Mouse (Mus musculus): ENCODE results near the gene Gm44.
"Not testable (repeated sequence)": the region's sequence is repeated elsewhere in the genome, so short reads cannot be mapped to it uniquely, and the experiment has no call there.

The Gm44 gene

DNA sequence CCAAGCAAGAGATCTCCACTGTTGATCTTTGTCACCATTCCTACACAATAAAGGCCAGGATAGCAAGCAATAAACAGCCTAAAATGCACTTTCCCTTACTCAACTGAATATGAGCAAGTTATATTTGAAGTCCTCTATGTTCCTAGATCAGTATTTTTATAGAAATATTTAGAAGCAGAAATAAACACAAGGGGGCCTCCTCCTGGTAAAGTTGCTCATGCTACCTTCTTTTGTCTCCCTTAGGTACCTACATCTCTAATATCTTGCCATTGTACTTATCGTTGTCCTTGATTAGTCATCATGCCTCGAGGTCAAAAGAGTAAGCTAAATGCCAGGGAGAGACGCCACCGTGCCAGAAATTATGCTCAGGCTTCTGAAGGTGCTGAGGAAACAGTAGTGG lies at the start of gene Gm44:
Gm44 (plus strand) TSS at position 301 of the 400 bp plus-strand sequence.
- DNase-seq (ENCODE audit: extremely low spot score) = no peak

DNA sequence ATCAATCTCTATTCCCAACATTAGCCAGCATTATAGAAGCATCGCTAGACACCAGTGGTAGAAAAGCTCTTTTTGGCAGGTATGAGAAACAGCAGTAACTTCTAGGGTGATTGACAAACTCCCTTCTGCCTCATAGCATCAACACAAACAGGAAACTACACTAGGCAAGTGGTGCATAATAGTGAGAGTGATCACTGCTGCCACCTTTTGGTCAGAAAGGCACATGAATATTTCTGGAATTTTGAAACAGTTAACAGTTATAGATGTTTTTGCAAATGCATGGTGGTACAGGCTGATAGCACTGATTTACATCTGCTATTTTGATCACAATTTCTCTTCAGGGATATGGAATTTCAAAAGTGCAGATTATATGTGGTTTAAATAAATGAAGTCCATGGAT lies 36.0 kb downstream of the Gm44 start:
- peak; percentile 0 for DNase-seq (ENCODE audit: extremely low spot score)

DNA sequence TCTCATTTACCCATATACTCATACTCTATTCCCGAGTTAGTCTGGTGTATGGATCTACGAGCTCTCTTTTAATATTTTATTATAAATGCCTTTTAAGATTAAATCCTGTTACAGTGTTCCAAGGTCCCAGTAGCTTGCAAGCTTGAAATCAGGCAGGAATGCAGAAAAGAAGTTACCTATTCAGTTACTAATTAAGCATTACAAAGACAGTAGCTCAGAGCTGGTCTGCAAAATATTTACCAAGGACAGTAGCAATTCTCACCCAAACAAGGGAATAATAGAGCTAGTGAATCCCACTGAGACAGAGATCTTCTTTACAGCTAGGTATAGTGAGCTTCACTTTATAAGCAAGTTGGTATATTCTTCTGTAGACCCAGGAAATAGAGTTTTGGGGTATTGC lies 46.3 kb downstream of the Gm44 start:
- not testable (repeated sequence) for DNase-seq (ENCODE audit: extremely low spot score)
